Mouse (Mus musculus): Measurements from ENCODE around the gene Hist1h3b. TPM values are rescaled to one million over a fixed set of nuclear protein-coding genes. Genes with fewer than 3 reads are reported as not detected.
"Not testable (repeated sequence)": the region's sequence is repeated elsewhere in the genome, so short reads cannot be mapped to it uniquely, and the experiment has no call there.

The Hist1h3b gene
- 495 and 572 TPM in 2 replicates for total RNA-seq (2015)
- total RNA-seq (2017) = 546 and 613 TPM in 2 replicates

DNA sequence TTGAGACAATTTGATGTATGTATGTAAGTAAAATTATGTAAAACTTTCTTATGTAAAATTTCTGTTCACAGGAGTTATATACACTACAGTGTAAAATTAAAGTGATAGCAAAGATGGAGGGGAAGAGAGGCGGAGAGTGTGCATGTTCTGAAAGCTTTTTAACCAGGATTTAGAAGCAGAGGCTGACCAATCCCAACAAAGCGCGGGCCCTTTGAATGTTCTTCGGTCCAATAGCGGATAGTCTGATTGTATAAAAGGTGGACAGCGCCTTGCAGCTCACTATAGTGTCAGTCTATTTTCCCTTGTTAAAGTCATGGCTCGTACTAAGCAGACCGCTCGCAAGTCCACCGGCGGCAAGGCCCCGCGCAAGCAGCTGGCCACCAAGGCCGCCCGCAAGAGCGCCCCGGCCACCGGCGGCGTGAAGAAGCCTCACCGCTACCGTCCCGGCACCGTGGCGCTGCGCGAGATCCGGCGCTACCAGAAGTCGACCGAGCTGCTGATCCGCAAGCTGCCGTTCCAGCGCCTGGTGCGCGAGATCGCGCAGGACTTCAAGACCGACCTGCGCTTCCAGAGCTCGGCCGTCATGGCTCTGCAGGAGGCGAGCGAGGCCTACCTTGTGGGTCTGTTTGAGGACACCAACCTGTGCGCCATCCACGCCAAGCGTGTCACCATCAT is at the start of gene Hist1h3b:
Gene Hist1h3b (plus strand): TSS at position 201 of the 675 bp plus-strand sequence.
- ATAC-seq (ENCODE audit: poor library complexity, severe bottlenecking) = peak; percentile 68

DNA sequence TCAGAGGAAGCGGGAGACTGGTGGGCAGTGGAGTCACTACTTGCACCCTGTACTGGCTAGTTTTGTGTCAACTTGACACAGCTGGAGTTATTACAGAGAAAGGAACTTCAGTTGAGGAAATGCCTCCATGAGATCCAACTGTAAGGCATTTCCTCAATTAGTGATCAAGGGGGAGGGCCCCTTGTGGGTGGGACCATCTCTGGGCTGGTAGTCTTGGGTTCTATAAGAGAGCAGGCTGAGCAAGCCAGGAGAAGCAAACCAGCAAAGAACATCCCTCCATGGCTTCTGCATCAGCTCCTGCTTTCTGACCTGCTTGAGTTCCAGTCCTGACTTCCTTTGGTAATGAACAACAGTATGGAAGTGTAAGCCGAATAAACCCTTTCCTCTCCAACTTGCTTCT is 49.3 kb upstream of the Hist1h3b start:
- ATAC-seq (ENCODE audit: poor library complexity, severe bottlenecking) = not testable (repeated sequence)

DNA sequence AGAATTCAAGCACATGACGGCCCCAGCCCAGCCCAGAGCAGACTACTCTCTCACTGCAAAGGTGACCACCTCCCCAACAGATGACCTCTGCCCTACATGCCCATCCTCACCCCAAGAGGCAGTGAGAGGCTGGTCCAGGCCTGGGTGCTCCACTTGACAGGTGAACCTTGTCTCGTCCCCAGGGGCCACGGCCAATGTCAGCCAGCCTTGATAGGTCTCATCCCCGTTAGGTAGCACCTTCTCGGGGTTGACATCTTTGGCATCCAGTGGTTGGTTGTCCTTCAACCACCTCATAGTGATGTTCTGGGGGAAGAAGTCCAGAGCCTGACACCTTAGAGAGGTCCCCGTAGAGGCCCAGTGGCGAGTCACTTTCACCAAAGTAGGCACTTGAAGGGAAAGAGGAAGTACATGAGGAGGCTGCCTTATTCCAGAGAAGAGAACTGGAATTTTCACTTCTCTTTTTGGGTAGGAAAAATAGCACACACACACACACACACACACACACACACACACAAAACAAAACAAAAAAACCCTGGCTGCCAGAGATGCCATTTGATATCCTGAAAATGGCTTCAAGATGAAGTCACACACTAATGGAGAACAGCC is 46.2 kb upstream of the Hist1h3b start:
- peak; percentile 51 for ATAC-seq (ENCODE audit: poor library complexity, severe bottlenecking)

DNA sequence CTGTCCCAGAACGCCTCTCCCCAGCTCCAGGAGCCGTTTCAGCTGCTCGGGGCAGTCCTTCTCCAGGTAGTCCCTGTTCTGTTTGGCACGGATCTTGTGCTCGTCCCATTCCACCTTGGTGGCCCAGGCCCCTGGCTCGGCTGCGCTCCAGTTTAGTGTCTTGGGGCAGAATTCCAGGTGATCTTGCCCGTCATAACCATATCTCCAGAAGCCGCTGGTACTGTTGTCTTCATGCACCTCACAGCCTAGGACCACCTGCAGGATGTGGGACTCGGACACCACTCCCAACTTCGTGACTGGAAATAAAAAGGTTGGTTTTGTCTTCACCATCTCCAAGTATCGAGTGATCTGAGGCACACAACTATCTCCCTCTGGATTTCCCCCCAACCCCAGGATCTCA is 45.3 kb upstream of the Hist1h3b start:
- no peak for ATAC-seq (ENCODE audit: poor library complexity, severe bottlenecking)

DNA sequence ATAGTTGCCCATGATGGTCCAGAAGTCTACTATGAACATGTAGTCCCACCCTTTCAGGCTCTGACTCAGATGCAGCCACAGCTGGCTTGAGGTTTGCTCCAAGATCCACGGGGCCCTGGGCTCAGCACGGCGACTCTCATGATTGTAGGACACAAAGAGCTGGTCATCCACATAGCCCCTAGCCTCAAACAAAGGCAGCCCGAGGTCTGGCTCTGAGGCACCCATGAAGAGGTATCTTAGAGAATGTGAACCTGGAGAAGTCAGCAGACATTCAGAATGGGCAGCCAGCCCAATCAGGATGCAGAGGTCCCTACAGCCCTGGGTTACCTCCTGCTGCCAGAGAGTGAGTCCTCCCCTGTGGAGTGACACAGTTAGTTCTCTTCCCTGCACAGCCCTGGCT is 44.0 kb upstream of the Hist1h3b start:
- ATAC-seq (ENCODE audit: poor library complexity, severe bottlenecking) = no peak

DNA sequence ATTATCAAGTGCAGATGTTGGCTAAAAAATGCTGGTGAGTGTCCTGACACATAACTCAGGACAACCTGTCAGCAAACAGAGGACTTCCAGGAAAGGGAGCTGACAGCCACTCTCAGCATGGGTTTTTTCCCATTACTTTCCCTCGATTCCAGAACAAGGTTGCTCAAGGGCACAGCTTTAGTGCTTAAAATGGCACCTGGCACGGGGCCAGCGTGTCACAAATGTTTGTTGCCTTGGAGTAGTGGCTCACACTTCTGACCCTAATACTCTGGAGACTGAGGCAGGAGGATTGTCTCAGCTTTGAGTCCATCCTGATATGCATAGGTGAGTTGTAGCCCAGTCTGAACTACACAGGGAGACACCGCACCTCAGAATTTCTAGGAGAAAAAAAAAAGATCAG is 43.4 kb upstream of the Hist1h3b start:
- ATAC-seq (ENCODE audit: poor library complexity, severe bottlenecking) = no peak

DNA sequence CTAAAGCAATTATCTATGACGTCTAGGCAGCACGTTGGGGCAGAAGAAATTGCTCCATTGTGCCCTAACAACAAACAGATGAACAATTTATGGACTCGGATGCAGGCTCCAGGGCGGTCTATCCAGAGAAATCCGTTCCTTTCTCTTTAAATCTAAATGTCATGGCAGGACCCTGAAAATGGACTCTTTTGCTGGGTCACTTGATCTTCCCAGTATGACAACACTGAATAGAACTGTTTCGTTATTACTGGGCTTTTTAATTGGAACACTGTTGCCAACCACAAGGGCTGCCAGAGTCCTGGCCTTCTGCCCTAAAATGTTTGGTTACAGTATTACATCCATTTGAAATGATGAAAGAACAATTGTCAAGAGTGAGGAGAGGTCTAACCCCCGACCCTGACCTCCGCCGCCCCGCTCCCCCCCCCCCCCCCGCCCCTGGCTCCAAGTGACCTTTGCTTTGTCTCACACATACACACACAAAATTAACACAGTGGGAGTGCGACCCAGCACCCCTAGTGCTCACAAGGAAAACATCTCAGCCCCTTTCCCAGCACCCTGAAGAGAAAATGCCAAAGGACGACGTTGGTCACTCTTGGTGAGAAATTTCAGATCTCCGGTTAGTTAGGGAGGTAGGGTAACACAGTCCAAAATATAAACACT is 42.2 kb upstream of the Hist1h3b start:
- ATAC-seq (ENCODE audit: poor library complexity, severe bottlenecking) = peak; percentile 4; the same call in 1 of the 2 replicates

DNA sequence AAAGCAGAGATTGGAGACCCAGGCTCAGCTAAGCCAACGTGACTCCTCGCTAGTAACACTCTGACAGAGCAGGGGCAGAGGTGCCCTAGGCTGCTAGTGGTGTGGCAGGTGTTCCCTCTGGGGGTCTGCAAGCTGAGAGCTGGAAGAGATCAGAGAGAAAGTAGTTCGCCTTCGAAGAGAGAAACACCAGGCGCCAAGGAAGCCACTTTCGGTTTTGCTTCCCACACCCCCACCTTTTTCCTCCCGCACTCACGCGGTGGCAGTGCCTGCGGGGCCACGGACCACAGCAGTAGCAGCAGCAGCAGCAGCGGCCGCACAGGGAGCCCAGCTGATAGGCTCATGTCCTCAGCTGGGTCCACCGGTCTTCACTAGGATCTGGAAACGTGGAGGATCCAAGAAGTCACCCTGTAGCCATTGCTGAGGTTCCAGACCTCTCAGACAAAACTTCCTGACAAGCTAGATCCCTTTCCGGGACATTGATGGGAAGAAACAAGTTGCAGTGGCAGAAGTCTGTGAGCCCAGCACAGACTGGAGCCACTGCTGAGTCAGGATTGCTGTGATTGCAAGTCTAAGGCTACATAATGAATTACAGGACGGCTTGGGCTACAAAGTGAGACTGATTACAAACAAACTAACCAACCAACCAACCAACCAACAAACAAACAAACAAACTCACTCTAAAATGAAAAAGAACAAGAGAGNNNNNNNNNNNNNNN is 41.5 kb upstream of the Hist1h3b start, which contains the start of gene Hfe:
Gene Hfe (minus strand): TSS at position 481 of the 716 bp plus-strand sequence.
- ATAC-seq (ENCODE audit: poor library complexity, severe bottlenecking) = peak; percentile 86

DNA sequence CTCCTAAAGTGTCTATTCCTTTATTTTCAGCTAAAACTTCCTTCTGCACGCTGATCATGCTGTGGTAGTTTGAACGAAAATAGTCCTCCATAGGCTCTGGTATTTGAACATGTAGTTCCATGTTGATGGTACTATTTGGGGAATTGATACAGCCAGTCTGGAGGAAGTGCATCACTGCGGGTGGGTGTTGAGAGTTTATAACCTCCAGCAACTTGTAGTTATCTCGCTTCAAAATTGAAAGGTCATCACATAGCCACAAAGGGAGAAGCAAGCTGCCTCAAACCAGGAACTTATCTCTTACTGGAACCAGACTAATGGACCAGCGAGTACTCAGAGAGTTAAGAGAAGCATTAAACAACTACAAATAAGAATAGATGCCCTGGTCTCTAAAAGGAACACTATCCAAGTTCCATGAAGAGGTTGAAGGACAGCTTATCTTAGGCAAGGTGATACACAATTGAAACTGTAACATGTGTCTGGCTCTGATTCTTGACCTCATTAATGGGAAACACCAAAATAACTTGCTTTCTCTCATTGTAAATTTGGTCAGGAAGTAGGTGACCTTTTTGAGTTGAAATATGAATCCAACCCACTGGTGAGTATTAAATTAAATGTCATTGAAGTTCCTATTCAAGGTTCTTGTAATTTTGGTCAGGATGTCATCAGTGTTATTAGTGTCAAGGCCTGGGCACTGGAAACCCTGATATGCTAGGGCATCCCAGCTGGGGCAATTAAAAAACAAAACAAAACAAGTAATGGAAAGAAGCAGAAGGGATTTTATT is 35.6 kb upstream of the Hist1h3b start:
- ATAC-seq (ENCODE audit: poor library complexity, severe bottlenecking) = peak; percentile 74

DNA sequence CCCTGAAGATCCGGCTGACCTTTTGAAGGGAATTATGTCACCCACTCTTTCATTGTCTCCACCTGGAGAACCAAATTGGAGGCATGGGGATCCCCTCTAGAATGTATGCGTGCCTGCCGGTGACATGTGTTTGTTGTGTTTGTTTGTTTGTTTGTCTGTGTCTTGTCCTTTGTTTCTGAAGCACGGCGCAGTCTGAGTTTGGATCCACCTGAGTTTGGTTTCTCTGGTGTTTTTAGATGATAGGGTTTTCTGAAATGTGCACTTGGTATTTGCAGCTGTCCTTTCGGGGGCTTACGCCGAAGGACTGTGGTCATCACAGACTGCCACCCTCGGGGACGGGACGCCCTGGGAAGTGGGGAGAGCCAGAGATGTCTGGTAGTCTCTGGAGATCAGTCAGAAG is 34.9 kb upstream of the Hist1h3b start:
- no peak for ATAC-seq (ENCODE audit: poor library complexity, severe bottlenecking)

DNA sequence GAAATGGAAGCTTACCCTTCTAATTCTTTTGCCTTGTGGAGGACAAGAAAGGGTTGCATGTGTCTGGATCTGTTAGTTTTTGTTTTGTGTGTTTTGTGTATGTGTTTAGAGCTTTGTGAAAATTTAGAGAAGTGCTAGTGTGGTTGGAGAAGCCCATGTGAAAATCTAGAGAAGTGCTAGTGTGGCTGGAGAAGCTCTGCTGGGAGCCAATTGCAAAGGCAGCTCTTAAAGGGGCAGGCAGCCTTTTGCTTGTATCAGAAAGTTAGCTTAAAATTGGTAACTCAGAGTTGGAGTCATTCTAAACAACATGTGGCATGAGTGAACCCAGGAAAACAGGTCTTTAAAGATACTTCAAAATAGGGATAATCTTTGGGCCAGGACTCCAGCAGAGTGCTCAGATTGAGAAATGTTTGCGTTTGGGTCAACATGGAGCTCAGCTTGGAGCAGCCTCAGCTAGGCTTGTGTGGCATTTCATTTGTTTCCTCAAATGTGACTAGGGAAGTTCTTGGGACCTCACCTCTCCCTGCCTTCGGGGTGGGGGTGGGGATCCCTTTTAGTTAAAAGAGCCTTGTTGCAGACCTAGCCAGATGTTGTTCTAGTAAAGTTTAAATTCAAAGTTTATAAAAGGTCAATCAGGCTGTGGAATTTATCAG is 34.3 kb upstream of the Hist1h3b start:
- peak; percentile 52; the same call in 1 of the 2 replicates for ATAC-seq (ENCODE audit: poor library complexity, severe bottlenecking)

DNA sequence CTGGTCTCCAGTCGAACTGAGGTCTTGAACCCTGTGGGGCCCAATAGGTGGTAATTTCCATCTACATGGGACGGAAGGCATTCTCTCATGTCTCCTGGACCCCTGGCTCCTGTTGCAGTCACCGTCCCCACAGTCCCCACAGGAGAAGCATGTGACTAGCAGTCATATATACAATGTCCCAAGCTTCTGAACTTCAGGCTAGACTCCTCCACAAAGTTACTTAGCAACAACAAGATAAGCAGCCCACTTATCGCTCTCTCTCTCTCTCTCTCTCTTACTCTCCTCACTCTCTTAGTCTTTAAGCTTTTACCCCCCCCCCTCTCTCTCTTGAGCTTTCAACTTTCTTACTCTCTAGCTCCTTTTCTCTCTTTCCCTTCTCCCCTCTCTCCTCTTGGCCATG is 27.8 kb upstream of the Hist1h3b start:
- no peak for ATAC-seq (ENCODE audit: poor library complexity, severe bottlenecking)

DNA sequence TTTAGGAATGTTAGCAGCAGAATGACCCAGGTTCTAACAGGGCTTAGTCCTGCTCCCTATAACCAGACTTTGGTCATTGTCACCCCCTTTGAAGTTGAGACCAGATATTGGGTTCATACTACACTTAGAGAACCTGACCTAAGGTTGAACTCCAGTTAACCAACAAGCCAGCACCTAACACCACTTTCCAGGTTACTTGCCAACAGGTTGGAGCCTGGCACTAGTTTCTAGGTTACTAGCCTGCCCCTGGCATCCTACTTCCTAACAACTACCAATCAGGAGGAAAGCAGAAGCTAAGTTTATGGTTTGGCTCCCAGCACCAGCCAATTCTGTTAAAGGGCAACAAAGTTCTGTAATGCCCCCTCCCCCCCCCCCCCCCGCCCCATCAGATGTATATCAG is 26.9 kb upstream of the Hist1h3b start:
- ATAC-seq (ENCODE audit: poor library complexity, severe bottlenecking) = no peak

DNA sequence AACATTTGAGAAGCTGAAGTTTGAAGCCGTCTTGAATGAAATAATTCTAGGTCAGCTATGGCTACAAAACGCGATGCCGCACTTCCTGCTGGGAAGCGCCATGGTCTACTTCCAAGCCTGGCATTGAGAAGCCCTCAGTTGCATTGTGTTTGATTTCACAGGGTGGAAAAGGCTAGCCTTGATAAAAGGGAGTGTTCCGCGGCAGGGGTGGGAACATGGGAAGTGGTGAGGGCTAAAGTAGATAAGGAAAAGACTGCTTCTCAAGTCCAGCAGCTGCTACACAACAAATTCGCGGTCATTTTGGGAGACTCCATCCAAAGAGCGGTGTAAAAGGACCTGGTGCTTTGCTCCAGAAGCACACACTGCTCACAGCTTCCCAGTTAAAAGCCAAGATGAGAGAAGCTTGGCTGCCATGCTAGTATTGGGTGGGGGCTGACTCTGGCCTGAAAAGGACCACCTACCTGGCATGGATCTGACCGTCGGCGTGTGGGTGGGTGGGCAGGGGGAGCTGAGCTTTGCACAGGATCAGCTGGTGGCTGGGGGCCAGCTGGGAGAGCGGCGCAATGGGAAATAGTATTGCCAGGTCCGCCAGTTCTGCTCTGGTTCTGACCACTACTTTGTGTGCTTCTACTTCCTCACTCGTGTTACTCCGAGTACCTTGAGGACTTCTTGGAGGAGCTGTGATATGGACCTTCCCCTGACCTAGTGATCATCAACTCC is 23.4 kb upstream of the Hist1h3b start:
- peak; percentile 54; the same call in 1 of the 2 replicates for ATAC-seq (ENCODE audit: poor library complexity, severe bottlenecking)

DNA sequence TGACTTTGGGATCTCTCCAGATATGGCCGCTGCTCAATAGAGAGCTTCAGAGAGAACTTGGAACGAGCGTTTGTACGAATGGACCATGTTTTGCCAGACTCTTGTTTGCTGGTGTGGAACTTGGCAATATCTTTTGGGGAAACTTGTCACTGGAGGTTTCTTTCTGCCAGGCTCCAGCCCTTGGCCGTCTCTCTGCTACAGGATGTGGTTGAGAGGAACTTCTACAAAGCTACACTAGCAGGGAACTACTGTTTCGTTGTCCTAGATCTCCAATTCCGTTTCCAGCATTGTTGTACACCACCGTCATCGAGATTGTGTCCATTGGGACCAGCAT is 22.9 kb upstream of the Hist1h3b start:
- ATAC-seq (ENCODE audit: poor library complexity, severe bottlenecking) = peak; percentile 70

DNA sequence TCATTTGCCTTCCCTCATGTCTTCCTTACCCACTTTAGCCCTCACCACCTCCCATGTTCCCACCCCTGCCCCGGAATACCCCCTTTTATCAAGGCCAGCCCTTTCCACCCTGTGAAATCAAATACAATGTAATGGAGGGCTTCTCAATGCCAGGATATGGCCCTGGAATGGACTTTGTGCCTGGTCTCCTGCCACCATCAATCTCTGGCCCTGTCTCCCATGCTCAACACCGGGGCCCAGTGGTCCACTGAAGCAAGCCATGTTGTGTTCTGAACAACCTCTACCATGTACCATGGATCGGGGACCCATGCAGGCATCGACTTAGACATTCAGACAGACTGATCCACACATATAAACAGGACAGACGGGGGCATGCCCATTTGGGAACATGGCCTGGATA is 22.4 kb upstream of the Hist1h3b start:
- no peak for ATAC-seq (ENCODE audit: poor library complexity, severe bottlenecking)

DNA sequence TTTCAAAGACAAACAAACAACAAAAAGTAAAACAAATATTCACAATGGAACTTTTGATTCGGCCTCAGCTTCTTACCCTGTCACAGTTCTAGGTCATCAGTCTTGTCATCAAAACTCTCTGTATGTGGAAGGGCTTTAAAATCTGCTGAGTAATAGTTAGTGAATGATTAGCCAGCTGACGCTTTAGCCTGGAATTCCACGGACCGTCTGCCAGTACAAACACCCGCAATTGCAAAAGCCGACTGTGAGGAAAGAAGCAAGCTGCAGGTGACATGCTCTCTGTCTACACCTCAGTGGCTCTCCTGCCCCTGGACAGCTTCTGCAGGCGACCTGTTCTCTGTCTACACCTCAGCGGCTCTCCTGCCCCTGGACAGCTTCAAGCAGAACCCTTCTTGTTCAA is 21.6 kb upstream of the Hist1h3b start:
- no peak for ATAC-seq (ENCODE audit: poor library complexity, severe bottlenecking)

DNA sequence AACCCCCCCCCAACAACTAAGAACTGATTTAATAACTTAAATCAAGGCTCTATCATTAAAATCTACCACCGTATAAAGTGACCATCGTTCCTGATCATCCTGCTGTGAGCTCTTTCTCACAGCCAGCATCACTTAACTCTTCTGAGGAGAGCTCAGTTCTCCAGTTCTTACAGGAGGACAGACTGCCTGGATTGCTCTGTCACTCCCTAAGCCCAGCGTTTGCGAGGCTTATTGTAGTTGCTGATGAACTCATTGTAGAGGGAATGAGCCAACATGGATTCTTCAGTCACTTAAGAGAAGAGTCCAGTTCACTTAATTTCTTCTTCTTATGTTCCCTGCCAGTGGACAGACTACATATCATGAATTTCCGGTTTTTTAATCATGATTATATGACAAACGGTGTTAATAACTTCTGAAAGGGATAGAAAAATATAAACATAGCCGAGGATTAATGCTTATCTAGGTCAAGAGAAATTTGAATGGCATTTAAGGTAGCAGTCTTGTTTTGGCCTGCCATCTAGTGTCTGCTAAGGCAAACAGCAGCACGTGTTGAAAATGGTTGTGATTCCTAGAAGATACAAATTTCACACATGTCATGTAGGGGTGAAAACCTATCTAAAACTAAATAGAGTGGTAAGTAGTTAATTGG is 19.8 kb upstream of the Hist1h3b start:
- ATAC-seq (ENCODE audit: poor library complexity, severe bottlenecking) = peak; percentile 80

DNA sequence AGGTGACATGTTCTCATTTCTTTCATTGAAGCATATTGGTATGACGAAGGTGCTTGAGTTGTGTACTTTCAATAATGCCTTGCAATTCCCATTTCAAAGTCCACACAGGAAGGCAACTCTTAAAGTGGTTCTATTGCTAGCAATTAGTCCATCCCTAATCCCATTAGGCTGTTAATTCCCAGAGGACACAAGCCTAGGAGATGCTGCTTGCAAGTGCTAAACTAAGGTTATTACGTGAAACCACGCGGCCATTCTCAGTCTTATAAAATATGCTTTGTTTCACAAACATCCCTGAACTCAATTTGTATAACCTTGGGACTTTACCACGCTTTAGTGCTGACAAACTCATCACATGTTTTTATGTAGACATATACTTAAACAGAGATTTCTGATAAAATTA is 15.0 kb upstream of the Hist1h3b start:
- no peak for ATAC-seq (ENCODE audit: poor library complexity, severe bottlenecking)

Data from megakaryocyte, adult 5-6 weeks (primary cell).